Mouse (Mus musculus) intestine, embryonic 16.5 days (tissue): Measurements from ENCODE around the gene Clec1a. TPM values are rescaled to one million over a fixed set of nuclear protein-coding genes. Genes with fewer than 3 reads are reported as not detected.

Source experiments
- ATAC-seq: fragments of 200-750 bp; cut with Nextera tagmentation; 2 replicates; pipeline ENCODE4 v1.8.0; 2017; ENCODE audit warnings: moderate TSS enrichment, moderate library complexity
- H3K27ac ChIP-seq: fragments of 300-500 bp; sonication (generic); 2 replicates; pipeline ENCODE4 v1.5.1; 2014; ENCODE audit warnings: mild to moderate bottlenecking, low read length
- H3K27me3 ChIP-seq: fragments of 300-500 bp; sonication (generic); replicated peaks from 2 replicates; pipeline ENCODE4 v1.6.1; 2014; ENCODE audit warnings: low read length, control low read depth, mixed read lengths; ENCODE audit not compliant: control insufficient read depth, insufficient read depth
- H3K36me3 ChIP-seq: fragments of 300-500 bp; sonication (generic); 2 replicates; pipeline ENCODE4 v1.6.1; 2014; ENCODE audit warnings: low read length, control low read depth; ENCODE audit not compliant: control insufficient read depth, insufficient read depth
- H3K4me1 ChIP-seq: fragments of 300-500 bp; sonication (generic); 2 replicates; pipeline ENCODE4 v1.6.1; 2014; ENCODE audit warnings: low read length, control low read depth, mixed read lengths; ENCODE audit not compliant: control insufficient read depth, insufficient read depth
- H3K4me2 ChIP-seq: fragments of 300-500 bp; sonication (generic); 2 replicates; pipeline ENCODE4 v1.6.1; 2014; ENCODE audit warnings: low read depth, low read length, control low read depth
- H3K4me3 ChIP-seq: fragments of 300-500 bp; sonication (generic); 2 replicates; pipeline ENCODE4 v1.5.1; 2014; ENCODE audit warnings: mild to moderate bottlenecking, low read length
- H3K9ac ChIP-seq: fragments of 300-500 bp; sonication (generic); 2 replicates; pipeline ENCODE4 v1.6.1; 2014; ENCODE audit warnings: low read depth, low read length
- H3K9me3 ChIP-seq: fragments of 300-500 bp; sonication (generic); 2 replicates; pipeline ENCODE4 v1.6.1; 2016; ENCODE audit warnings: low read length, control low read depth; ENCODE audit not compliant: control insufficient read depth
- WGBS: fragments of 180-500 bp; shearing (Covaris S2); extraction: QIAGEN DNeasy Blood & Tissue Kit; methylation state at CpG from one replicate; pipeline ENCODE4 v1.1.7; 2014; 5-methylcytosine and 5-hydroxymethylcytosine counted together
- polyA plus RNA-seq: library from polyadenylated mRNA; unstranded; fragments of >200 nt; fragmentation: Nextera tagmentation; extraction: Ambion mirVana; gene quantifications from 2 replicates; pipeline ENCODE4 v1.2.1, GENCODE M21; 2015

Gene Clec1a
- polyA plus RNA-seq, 1 experiment from 2014 or later = 3.6 TPM

GRCm38 (mm10) chr6:129449743-129450142 is 2.1 kb downstream of the Clec1a start:
- WGBS = 72% methylated on average over 6 of the region's 6 CpGs
- no peaks in the 10 kb centered on the region for H3K4me1 ChIP-seq
- no peaks in the 10 kb centered on the region for H3K27me3 ChIP-seq
- no peak overlapping the region for H3K4me2 ChIP-seq
- H3K9ac ChIP-seq = no peak overlapping the region
- no peaks in the 10 kb centered on the region for H3K36me3 ChIP-seq
- ATAC-seq = no peak
- no peak overlapping the region for H3K27ac ChIP-seq
- no peaks in the 10 kb centered on the region for H3K9me3 ChIP-seq
- H3K4me3 ChIP-seq = no peak overlapping the region

GRCm38 (mm10) chr6:129438033-129438432 is 13.8 kb downstream of the Clec1a start:
- Histone ChIP-seq H3K4me2 (no peak overlapping the region), H3K9ac (no peak overlapping the region), H3K27ac (no peak overlapping the region), H3K27me3 (no peaks in the 10 kb centered on the region), H3K4me3 (no peak overlapping the region), H3K36me3 (no peaks in the 10 kb centered on the region), H3K4me1 (no peaks in the 10 kb centered on the region), H3K9me3 (no peaks in the 10 kb centered on the region)
- WGBS = 87% methylated on average over 2 of the region's 2 CpGs
- ATAC-seq = no peak

GRCm38 (mm10) chr6:129436025-129436424 is 15.8 kb downstream of the Clec1a start:
- no peak overlapping the region for H3K4me3 ChIP-seq
- no peak overlapping the region for H3K4me2 ChIP-seq
- H3K4me1 ChIP-seq = no peaks in the 10 kb centered on the region
- H3K36me3 ChIP-seq = no peaks in the 10 kb centered on the region
- WGBS = 86% methylated on average over 3 of the region's 3 CpGs
- no peak overlapping the region for H3K27ac ChIP-seq
- no peaks in the 10 kb centered on the region for H3K9me3 ChIP-seq
- no peak overlapping the region for H3K9ac ChIP-seq
- no peaks in the 10 kb centered on the region for H3K27me3 ChIP-seq
- no peak for ATAC-seq

GRCm38 (mm10) chr6:129434239-129434638 is 17.6 kb downstream of the Clec1a start:
- H3K4me1 ChIP-seq = no peaks in the 10 kb centered on the region
- no peak for ATAC-seq
- H3K27ac ChIP-seq = no peak overlapping the region
- H3K4me2 ChIP-seq = no peak overlapping the region
- H3K4me3 ChIP-seq = no peak overlapping the region
- no peaks in the 10 kb centered on the region for H3K9me3 ChIP-seq
- no peaks in the 10 kb centered on the region for H3K27me3 ChIP-seq
- no peak overlapping the region for H3K9ac ChIP-seq
- WGBS = 80% methylated on average over 5 of the region's 5 CpGs
- no peaks in the 10 kb centered on the region for H3K36me3 ChIP-seq

- Histone ChIP-seq H3K9ac (no peak overlapping the region), H3K4me1 (peaks cover 16% of the 10 kb centered on the region), H3K9me3 (no peaks in the 10 kb centered on the region), H3K27ac (no peak overlapping the region), H3K4me2 (no peak overlapping the region), H3K27me3 (no peaks in the 10 kb centered on the region), H3K4me3 (no peak overlapping the region), H3K36me3 (no peaks in the 10 kb centered on the region)
- ATAC-seq = no peak
- WGBS = 79% methylated on average over 4 of the region's 4 CpGs
Observed at GRCm38 (mm10) chr6:129427281-129427680, 24.5 kb downstream of the Clec1a start.

- Histone ChIP-seq H3K27me3 (no peaks in the 10 kb centered on the region), H3K4me3 (no peak overlapping the region), H3K9me3 (no peaks in the 10 kb centered on the region), H3K27ac (no peak overlapping the region), H3K9ac (no peak overlapping the region), H3K4me1 (peaks cover 16% of the 10 kb centered on the region), H3K36me3 (no peaks in the 10 kb centered on the region), H3K4me2 (no peak overlapping the region)
- 42% methylated on average over 5 of the region's 5 CpGs for WGBS
- ATAC-seq = no peak
Observed at GRCm38 (mm10) chr6:129425812-129426211, 26.0 kb downstream of the Clec1a start.

GRCm38 (mm10) chr6:129425217-129425616 is 26.6 kb downstream of the Clec1a start:
- 32% methylated on average over 5 of the region's 5 CpGs for WGBS
- no peaks in the 10 kb centered on the region for H3K36me3 ChIP-seq
- no peaks in the 10 kb centered on the region for H3K27me3 ChIP-seq
- no peak overlapping the region for H3K27ac ChIP-seq
- peaks cover 16% of the 10 kb centered on the region for H3K4me1 ChIP-seq
- no peak overlapping the region for H3K4me2 ChIP-seq
- H3K4me3 ChIP-seq = no peak overlapping the region
- no peak overlapping the region for H3K9ac ChIP-seq
- H3K9me3 ChIP-seq = no peaks in the 10 kb centered on the region
- peak; percentile 47; the same call in 1 of the 2 replicates for ATAC-seq

- Histone ChIP-seq H3K4me2 (no peak overlapping the region), H3K36me3 (no peaks in the 10 kb centered on the region), H3K4me3 (no peak overlapping the region), H3K9me3 (no peaks in the 10 kb centered on the region), H3K9ac (no peak overlapping the region), H3K27ac (peak overlapping the region; percentile 47; the same call in 1 of the 2 replicates), H3K27me3 (no peaks in the 10 kb centered on the region), H3K4me1 (peaks cover 16% of the 10 kb centered on the region)
- peak; percentile 80 for ATAC-seq
- WGBS = 7% methylated on average over 1 of the region's 1 CpGs
Observed at GRCm38 (mm10) chr6:129423734-129424072, 28.1 kb downstream of the Clec1a start.

GRCm38 (mm10) chr6:129423040-129423733 is 28.6 kb downstream of the Clec1a start:
- Histone ChIP-seq H3K27me3 (no peaks in the 10 kb centered on the region), H3K27ac (peak overlapping the region; percentile 47; the same call in 1 of the 2 replicates), H3K9ac (no peak overlapping the region), H3K4me1 (peaks cover 16% of the 10 kb centered on the region), H3K36me3 (no peaks in the 10 kb centered on the region), H3K4me2 (no peak overlapping the region), H3K9me3 (no peaks in the 10 kb centered on the region), H3K4me3 (no peak overlapping the region)
- ATAC-seq = peak; percentile 84
- 48% methylated on average over 4 of the region's 4 CpGs for whole genome bisulfite sequencing

- no peak overlapping the region for H3K4me2 ChIP-seq
- H3K4me1 ChIP-seq = peaks cover 16% of the 10 kb centered on the region
- H3K36me3 ChIP-seq = no peaks in the 10 kb centered on the region
- H3K9me3 ChIP-seq = no peaks in the 10 kb centered on the region
- no peaks in the 10 kb centered on the region for H3K27me3 ChIP-seq
- no peak overlapping the region for H3K27ac ChIP-seq
- no peak for ATAC-seq
- no peak overlapping the region for H3K4me3 ChIP-seq
- WGBS = 44% methylated on average over 3 of the region's 3 CpGs
- no peak overlapping the region for H3K9ac ChIP-seq
Observed at GRCm38 (mm10) chr6:129422311-129422710, 29.5 kb downstream of the Clec1a start.
